Mouse (Mus musculus) embryonic fibroblast, embryonic 13.5 days (primary cell): ENCODE measurements around the gene Emx2.

ENCODE experiments used
- CTCF ChIP-seq: IDR thresholded peaks from 2 replicates; pipeline ENCODE4 v1.5.1; 2011; ENCODE audit warnings: mild to moderate bottlenecking, control low read depth, low read length, moderate library complexity, borderline replicate concordance; ENCODE audit not compliant: insufficient read depth
- POLR2A ChIP-seq: IDR thresholded peaks from 2 replicates; pipeline ENCODE4 v1.6.1; 2011; ENCODE audit warnings: low read depth, mild to moderate bottlenecking, control low read depth, low read length, moderate library complexity

DNA sequence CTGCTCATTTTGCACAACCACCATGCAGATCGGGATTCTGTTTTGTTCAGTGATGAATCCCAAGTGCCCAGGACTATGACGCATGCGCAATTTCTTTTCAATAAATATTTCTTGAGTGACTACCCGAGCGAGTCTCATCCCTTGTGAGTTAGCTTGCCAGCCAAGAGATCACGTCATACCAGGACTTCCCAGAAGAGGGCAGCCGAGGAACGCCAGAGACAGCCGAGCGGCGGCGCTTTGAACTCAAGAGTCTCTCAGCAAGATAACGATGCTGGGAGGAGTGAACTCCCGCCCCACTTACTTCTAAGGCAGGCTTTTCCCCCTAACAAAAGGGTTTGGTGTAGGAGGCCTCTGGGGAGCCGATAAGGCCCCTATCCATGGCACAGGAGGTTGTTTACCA, 40.1 kb upstream of the Emx2 start:
- no peak for TF ChIP-seq POLR2A
- peak; percentile 74 for TF ChIP-seq CTCF
